Mouse (Mus musculus) spleen, postnatal 14 days (tissue): ENCODE measurements at regions not wholly inside any gene's neighbourhood (a gene's known extent, or its start where the extent isn't known, plus 50 kb on each side); places are given as distances from the start of the nearest gene placed in this dataset.
"Not testable (repeated sequence)": the region's sequence is repeated elsewhere in the genome, so short reads cannot be mapped to it uniquely, and the experiment has no call there.

Experiments used
- DNase-seq, 2 experiments: peaks; one replicate each; pipeline ENCODE4 v3.0.0; 2021 to 2022; ENCODE audit warnings: low spot score in 2 of 2

DNA sequence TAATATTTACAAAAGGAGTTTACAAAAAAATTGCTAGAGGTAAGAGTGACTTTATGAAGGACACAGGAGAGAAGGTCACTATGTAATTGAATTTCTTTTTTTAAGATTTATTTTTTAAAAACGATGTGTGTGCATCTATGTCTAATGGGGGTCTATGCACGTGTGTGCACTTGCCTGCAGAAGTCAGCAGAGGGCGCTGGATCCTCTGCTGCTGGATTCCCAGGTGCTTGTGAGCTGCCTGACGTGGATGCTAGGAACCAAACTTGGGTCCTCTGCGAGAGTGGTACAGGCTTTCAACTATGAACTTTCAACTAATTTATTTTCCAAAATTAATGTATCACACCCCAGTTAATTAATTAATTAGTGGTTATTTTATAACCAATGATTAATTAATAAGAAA lies 85.0 kb downstream of the Glrx3 start:
- no peak for DNase-seq

DNA sequence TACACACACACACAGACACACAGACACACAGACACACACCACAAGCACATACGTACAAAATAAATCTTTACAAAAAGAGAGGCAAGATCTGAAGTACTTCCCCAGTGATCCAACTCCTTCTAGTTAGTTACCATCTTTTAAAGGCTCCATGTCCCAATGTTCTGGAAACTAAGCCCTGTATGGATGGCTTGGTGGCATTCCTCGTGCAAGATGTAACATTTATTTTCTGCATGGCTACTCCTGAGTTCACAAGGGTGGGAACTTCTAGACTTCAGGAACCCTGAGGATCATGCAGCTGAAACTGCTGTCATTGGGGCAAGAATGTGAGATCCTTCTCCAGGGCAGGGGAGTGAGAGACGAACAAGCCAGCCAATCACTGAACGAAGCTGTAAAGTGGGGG lies 96.1 kb downstream of the Glrx3 start:
- DNase-seq: no peak

DNA sequence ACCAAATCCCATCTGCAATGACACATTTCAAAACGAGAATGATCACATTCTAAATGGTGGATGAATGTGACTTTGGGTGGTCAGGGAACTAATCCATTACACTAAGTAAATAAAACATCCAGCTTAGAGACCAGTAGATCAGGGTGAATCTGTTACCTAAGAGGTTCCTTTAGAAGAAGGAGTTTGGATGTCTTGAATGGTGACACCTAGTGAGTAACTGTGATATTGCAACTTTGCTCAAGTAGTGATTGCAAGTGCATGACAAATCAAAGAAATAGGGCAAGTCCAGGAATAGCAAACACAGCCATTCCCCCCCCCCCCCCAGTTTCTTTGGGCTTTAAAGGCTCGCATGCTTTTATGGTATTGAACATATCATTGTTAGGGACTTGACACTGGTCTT lies 112.6 kb downstream of the Glrx3 start:
- no peak for DNase-seq

DNA sequence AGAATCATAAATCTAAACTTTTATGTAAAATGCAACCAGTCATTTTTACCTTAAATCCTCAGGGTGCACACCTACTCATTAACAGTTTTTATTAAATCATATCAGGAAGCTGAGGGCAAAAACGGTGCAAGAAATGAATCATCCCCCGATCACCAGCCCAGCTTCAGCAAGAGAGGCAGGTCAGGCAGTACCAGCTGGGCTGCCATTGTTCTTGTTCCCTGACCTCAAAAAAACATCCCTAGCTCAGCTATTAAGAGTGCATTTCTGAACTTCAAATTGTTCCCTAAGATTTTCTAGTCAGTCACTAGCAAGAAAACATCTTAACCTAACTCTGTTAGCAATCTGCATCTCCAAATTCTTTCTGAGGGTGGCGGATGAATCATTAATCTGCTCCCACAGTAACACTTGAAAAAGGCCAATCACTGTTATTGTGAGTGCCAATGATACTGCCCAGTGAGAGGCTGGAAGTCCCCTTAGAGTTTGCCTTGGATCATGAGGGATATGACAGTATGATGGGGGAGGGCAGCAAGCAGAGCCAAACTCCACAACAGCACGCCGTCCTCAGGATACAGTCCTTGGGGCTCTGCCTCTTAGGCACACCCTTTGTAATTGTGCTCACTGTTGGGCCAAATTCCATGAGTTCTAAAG lies 115.3 kb downstream of the Glrx3 start:
- DNase-seq: no peak

DNA sequence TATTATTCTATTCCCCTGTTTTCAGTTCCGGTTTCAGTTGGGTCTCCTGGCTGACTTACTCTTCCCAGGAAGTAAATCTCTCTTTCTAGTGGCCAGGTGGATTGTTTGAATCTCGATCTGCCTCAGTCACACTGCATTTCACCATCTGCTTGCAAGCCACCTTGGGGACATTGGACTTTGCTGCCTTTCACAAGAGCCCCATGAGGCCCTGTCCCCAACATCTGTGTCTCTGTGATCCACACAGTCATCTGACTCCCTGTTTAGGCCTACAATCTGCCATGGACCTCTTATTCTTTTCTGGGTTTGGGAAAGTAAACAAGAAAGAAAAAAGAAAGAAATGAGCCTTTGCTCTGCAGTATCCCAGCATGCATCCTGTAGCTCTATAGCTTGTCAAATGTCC lies 118.1 kb downstream of the Glrx3 start:
- DNase-seq: no peak

DNA sequence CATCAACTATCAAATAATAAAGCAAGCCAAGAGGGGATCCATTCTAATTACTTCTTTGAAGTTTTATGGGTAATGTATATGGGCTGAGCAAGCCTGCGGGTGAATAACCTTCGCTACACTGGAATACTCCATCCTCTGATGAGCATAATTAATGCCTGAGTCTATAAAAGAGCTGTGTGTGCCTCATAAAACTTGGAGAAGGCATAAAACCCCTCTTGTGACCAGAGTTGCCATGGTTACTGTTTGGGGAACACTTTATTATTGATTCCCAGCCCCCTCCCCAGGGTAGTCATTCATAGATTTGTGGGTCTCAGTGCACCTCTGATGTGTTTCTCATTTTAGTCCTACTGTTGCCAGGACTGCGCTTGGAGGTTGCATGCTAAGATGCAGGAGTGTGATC lies 120.0 kb downstream of the Glrx3 start:
- DNase-seq: no peak

DNA sequence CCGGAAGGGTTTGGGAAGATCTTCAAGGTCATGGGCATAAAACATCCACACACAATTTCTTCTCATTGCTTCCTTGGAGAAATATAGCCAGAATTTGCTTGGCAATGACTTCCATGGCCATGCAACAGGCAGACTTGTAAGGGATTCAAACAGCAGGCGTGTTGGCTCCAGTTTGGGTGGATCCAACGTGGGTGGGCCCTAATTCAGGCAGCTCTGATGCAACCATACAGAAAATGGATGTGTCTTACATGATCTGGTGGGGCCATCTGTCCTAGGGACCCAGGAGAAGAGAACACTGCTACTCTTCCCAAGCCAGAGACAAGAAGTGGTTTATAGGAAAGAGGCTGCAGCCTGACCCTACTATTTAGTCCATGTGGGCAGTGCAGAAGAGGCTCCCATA lies 121.5 kb downstream of the Glrx3 start:
- no peak for DNase-seq

DNA sequence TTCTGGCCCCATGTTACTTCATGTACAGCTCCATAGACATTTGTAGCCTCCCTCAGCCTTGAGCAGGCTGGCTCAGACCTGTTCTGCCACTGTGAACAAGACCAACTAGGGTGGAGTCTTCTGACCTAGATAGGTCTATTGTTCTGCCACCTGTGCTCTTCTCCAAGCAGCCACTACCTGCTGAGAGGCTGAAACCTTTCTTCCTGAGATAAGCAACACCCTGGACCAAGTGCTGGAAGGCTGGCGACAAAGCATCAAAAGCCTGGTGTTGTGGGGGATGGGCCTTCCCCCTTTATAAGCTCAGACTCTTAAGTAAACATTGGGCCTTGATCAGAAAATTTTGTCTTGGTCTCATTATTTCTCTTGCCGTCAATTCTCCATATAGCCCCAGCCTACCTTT lies 132.8 kb downstream of the Glrx3 start:
- no peak for DNase-seq

DNA sequence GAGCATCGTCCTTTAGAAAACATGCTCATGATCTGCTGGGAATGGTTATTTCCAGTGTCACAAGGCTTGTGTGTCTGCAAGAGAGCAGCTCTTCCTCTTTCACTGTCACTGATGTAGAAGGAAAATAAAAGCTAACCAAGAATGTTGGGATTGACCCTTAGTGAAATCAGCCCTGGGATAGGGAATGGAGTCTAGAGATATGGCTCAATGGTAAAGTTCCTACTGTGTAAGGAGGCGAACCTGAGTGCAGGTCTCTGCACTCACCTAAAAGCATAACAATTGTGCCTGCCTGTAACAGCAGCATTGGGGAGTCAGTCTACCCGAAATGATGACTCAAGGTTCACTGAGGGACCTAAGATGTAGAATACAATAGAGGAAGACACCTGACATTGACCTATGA lies 138.1 kb downstream of the Glrx3 start:
- DNase-seq: no peak

DNA sequence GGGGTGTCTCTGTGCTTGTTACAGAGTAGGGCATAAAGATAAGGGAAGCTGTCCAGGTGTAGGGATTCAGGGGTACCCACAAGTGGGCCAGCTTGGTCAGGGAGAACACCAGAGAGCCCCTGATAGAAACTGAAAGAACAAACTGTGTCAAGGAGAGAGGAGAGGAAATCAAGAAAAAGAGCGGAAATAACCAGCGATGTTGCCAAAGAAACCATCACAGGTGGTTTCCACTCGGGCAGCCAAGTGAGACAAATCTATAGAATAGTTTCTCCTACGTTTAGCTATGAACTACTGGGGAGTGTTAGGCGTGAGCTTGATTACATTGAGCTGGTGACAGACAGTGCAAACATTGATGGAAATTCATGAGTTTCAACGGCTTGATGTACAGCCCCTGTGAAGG lies 138.8 kb downstream of the Glrx3 start:
- DNase-seq: peak in 1 of 2 experiments; percentile 15

DNA sequence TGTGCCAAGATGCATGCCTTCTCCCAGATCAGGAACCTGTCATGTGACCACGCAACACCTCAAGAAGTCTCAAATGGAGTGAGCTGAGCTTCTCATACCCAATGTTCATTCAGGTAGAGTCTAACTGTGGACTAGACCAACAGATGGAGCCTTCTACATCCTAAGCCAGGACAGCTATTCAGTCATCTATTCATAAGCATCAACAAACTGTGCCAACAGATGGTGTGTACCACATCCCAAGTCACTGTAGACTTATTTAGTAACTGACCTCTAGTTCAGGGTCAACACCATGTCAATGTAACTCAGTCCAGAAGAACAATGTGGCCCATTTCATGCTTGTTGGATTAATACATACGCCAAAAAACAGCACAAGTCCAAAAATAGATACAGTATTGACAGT lies 146.1 kb downstream of the Glrx3 start:
- DNase-seq: no peak

DNA sequence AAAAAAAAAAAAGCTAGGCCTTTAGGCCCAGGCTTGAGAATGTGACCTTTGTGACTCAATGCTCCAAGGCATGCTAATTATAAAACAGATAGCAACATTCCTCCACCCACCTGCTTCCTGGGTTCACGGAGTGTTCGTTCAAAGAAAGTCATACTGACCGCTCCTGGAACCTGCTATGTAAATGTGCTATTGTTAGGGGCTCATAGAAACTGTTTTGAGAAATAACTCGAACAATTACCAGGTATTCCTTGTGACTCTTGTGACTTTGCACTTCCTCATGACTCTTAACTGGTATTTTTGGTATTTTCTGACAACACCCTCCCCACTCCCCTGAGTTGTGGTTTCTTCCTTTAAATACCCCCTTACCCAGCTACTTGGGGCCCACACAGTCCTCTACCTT lies 147.5 kb downstream of the Glrx3 start:
- not testable (repeated sequence) for DNase-seq

DNA sequence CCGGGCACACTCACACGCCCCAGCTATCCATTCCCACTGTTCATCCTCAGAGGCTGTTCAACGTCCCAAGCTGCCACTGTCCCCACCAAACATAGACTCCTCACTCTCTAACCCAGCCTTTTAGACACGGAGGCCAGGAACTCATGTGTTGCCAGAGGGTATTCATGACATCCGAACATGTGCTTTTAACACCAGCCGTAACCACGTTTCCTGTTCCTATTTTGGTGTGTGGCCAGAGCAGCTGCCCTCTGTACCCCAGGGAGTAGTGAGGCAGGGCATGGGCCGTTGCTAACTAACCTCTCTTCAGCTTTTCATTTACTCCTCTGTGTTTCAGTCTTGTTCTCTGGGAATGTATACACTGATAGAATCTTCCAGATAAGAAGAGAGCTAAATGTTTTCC lies 156.2 kb downstream of the Glrx3 start:
- DNase-seq: peak; percentile 24 to 47

DNA sequence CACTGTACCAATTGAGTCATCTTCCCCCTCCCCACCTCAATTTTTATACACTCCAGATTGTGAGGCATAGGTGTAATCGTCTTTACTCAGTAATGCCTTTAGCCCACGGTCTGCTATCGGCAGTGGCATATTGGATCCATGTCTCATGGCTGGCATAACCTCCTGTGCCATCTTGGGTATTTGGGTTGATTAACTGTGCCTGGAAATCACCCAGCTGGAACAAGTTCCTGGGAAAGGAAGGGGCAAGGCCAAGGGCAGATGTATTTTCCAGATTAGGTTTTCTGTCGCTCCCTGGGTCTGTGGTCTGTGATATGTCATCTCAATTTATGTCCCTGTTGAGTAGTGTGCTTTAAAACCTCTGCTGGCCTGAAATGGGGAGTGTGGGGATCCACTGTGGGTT lies 158.2 kb downstream of the Glrx3 start:
- DNase-seq: no peak

DNA sequence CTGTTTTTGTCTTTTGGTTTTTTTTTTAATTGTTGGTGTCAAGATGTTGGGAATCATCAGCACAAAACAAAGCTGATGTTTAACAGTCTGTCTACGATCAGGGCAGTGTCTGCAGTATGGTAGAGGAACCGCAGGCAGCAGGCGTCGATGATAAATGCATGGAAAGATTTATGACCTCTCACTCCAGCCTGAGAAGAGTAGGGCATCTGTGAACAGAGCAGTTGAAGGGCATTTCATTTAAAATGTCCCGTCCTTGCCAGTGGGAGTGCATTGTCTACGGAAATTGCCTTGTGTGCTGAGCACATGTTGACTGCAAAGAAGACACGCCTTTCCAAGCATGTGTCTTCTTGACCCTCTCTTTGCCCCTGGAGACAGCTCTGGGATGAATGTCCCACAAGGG lies 158.7 kb downstream of the Glrx3 start:
- DNase-seq: no peak

DNA sequence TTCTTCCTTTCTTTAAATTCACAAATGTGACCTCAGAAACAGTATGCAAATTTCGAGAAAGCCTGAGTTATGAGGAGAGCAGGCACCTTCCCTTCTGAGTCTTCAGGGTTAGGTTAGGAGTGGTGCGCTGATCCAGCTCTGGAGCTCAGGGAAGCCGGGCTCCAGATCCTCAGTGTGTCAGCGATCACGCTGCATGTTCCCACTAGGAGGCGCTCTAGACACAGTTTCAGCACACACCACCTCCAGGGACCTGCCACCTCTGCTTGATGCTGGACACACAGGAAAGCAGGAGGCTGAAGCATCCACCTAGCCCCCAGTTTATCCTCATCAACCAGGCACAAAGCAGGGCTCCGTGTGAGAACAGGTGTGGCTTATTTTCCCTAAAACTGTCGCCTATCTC lies 165.6 kb downstream of the Glrx3 start:
- peak in 1 of 2 experiments; percentile 44 for DNase-seq

DNA sequence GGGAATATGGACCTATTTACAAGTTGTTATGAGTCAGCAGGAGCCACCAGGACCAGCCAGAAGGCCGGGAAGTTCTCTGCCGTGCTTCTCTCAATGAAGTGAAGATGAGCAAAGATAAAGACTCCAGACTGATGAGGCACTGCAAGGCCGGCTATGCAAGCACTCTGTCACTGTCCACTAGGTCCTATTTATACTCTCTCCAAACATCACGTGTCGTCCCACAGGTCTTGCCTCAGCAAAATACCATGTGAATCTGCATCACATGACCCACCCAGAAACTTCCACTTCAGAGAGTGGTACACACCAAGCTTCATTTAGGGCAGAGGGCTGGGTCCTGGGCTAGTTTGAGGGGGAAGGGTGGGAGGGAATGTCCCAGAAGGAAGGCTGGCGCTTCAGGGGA lies 172.3 kb downstream of the Glrx3 start:
- no peak for DNase-seq

DNA sequence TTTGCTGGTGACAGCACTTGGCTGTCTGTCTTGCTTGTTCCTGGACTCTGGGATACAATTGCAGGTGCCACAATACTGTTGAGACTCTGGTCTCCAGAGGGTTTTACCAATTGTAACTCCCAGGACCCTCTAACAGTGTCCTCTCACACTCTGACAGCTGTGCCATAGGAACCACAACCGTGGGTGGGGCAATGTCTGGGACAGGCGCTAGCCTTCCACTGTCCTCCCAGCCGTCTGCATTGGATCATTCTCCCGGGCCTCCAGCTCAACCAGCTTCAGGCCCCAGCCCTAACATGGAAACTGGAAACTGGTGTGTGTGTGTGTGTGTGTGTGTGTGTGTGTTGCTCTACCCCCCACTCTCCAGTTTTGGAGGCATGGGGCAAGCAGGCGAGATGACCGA lies 173.9 kb downstream of the Glrx3 start:
- DNase-seq: no peak

DNA sequence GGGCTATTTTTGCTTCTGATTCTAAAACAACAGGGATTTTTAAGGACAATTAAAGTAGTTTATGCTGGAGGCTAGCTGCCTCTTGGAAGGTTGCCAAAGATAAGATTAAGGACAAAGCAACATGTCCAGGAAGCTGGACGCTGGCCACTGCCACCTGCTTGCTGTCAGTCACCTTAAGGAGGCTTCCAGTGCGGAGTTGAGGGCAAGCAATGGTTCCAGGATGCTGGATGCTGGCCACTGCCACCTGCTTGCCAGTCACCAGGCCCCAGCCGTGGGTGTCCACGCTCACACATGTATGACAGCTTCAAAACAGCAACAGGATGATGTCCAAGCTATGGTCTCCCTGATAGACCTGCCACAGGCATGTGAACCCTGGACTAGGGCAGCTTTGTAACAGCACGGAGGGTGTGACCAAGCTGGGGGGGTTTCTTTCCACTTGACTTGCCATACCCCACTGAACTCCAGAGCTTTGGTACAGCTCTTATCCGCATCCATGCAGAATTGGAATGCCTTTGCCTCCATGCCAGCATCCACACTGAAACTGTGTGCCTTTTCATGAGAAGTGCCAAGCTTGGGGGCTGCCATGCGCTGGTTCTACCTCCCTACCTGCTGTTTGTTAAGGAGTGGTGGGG lies 174.6 kb downstream of the Glrx3 start:
- DNase-seq: no peak

DNA sequence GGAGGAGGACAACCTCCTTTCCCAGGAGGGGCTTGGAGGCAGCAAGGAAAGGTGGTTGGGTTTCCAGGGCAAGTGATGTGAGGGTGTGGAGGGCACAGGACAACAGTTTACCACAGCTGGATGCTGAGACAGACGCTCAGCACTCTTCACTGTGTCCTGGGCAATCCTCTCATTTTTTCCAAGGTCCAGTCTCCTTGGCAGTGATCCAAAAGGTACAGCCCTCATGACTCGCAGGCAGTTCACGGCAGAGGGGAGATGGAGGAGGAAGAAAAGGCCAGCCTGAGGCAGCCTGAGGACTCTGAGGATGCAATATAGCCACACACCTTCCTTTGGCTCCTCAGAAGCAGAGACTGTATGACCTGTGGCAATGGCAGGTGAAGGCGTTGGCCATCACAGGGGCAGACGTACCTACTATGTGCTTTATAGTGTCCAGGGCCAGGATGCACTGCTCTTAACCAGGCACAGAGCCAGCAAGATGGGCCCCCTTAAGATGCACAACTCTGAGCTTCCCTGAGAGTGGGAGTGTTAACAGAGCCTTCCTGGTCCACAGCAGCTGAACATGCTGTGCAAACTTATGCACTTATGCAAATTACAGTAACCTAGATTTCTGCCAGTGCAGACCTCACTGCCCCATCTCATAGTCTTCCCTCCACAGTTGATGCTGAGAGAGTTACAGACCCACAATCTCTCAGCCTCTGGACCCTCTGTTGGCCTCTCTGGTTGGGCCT lies 181.2 kb downstream of the Glrx3 start:
- DNase-seq: no peak

DNA sequence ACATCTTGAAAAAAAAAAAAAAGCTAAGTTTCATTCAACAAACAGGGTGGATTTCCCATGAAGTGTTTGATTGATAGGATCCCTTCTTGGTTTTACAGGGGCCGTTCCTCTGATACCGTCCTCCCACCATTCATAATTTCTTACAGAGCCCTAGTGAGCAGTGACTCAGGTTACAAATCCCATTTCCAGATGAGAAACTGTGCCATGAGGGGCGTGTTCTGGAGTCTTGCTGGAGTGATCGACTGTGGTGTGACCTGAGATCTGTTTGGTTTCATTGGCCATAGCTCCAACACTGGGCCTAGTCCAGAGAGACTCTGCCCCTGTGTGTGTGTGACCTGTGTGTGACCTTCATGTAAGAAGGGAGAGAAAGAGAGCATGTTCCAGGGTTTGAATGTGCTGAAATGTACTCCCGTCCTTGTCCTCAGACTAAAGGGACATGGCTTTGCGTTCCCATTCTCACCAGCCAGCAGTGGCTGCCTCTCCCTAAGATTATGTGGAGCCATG lies 181.9 kb downstream of the Glrx3 start:
- no peak for DNase-seq

DNA sequence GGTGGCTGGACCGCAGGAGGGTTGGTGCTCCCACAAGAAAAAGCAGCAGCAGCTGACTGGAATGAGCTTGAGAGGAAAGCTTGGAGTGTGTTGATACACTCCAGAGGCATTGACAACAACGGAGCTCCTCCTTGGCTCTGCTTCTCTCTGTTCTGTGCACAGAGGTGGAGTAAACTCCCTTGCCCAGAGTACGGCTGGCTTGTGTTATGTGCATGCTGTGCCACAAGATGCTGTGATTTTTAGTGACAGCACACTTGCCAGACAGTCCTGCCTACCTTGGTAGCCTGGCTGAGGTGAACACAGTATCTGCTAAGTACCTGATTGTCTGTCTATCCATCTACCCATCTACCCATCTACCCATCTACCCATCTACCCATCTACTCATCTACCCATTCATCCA lies 190.9 kb downstream of the Glrx3 start:
- DNase-seq: no peak

DNA sequence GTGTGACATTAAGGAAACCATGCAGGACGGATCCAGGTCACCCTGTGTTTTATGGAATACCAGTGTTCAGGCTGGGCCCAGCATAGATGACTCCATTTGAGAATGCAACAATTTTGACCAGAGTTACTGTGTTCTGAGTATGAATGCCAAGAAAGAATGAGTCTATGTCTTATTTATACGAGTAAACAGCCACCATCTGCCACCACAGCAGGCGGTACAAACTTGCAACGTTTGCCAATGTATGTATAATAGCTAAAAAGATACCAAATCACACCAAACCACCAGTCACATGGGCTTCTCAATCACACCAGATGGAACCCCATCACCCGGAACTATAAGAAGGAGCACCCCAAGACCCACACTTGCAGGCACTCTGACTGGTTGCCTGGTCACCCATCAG lies 192.1 kb downstream of the Glrx3 start:
- no peak for DNase-seq
